Mouse (Mus musculus): ENCODE results near the gene Nudt6.

The Nudt6 gene

GRCm38 (mm10) chr3:37420072-37420471 is at the start of gene Nudt6:
Gene Nudt6, minus strand, starts transcription at chr3:37420211.
- in situ Hi-C loops (cut with MboI, MseI), result no loop called here

- in situ Hi-C loops (cut with MboI, MseI), result loop anchor here (5.0 kb wide), 1 partner anchor 753 kb away; no protein-coding TSS in a partner anchor
These were observed 49.3 kb upstream of the Nudt6 start for GRCm38 (mm10) chr3:37469353-37469752.

GRCm38 (mm10) chr3:37468170-37468569 is 48.2 kb upstream of the Nudt6 start:
- in situ Hi-C loops (cut with MboI, MseI), result loop anchor here (5.0 kb wide), 1 partner anchor 754 kb away; no protein-coding TSS in a partner anchor

GRCm38 (mm10) chr3:37455992-37456391 is 36.0 kb upstream of the Nudt6 start:
- in situ Hi-C loops (cut with MboI, MseI), result no loop called here

GRCm38 (mm10) chr3:37443409-37443808 is 23.4 kb upstream of the Nudt6 start:
- in situ Hi-C loops (cut with MboI, MseI), result no loop called here

GRCm38 (mm10) chr3:37439770-37440169 is 19.8 kb upstream of the Nudt6 start:
- in situ Hi-C loops (cut with MboI, MseI), result no loop called here

GRCm38 (mm10) chr3:37430359-37430758 is 10.3 kb upstream of the Nudt6 start:
- in situ Hi-C loops (cut with MboI, MseI), result no loop called here

GRCm38 (mm10) chr3:37426069-37426468 is 6.1 kb upstream of the Nudt6 start:
- in situ Hi-C loops (cut with MboI, MseI), result no loop called here

GRCm38 (mm10) chr3:37421179-37421578 is 1.2 kb upstream of the Nudt6 start:
- in situ Hi-C loops (cut with MboI, MseI), result no loop called here

- in situ Hi-C loops (cut with MboI, MseI), result no loop called here
These were observed 630 bp upstream of the Nudt6 start for GRCm38 (mm10) chr3:37420641-37421040.

GRCm38 (mm10) chr3:37419458-37419991 is 486 bp downstream of the Nudt6 start, which contains the start of gene Spata5:
Gene Spata5, plus strand, starts transcription at chr3:37419896.
- in situ Hi-C loops (cut with MboI, MseI), result no loop called here

GRCm38 (mm10) chr3:37418961-37419457 is 1.0 kb downstream of the Nudt6 start:
- in situ Hi-C loops (cut with MboI, MseI), result no loop called here

GRCm38 (mm10) chr3:37418341-37418740 is 1.7 kb downstream of the Nudt6 start:
- in situ Hi-C loops (cut with MboI, MseI), result no loop called here

- in situ Hi-C loops (cut with MboI, MseI), result no loop called here
These were observed 5.5 kb downstream of the Nudt6 start for GRCm38 (mm10) chr3:37414413-37414960.

- in situ Hi-C loops (cut with MboI, MseI), result no loop called here
These were observed 6.6 kb downstream of the Nudt6 start for GRCm38 (mm10) chr3:37413446-37413845.

- in situ Hi-C loops (cut with MboI, MseI), result no loop called here
These were observed 12.4 kb downstream of the Nudt6 start for GRCm38 (mm10) chr3:37407598-37407997.

- in situ Hi-C loops (cut with MboI, MseI), result no loop called here
These were observed 18.0 kb downstream of the Nudt6 start for GRCm38 (mm10) chr3:37401729-37402610.

GRCm38 (mm10) chr3:37398661-37399395 is 21.2 kb downstream of the Nudt6 start:
- in situ Hi-C loops (cut with MboI, MseI), result no loop called here

- in situ Hi-C loops (cut with MboI, MseI), result no loop called here
These were observed 22.4 kb downstream of the Nudt6 start for GRCm38 (mm10) chr3:37397646-37398045.

- in situ Hi-C loops (cut with MboI, MseI), result no loop called here
These were observed 22.9 kb downstream of the Nudt6 start for GRCm38 (mm10) chr3:37396930-37397608.

GRCm38 (mm10) chr3:37387310-37387709 is 32.7 kb downstream of the Nudt6 start:
- in situ Hi-C loops (cut with MboI, MseI), result no loop called here

Data from T-helper 1 cell (primary cell).